Mouse (Mus musculus) thymus, postnatal 10 days (tissue): ENCODE data around the gene Lyz2.
A peak's percentile ranks its signal among the peaks of the same experiment; 100 is the strongest.
"Not testable (repeated sequence)": the region's sequence is repeated elsewhere in the genome, so short reads cannot be mapped to it uniquely, and the experiment has no call there.

Experiments
- DNase-seq, 2 experiments: peaks; one replicate each; pipeline ENCODE4 v3.0.0; 2021; ENCODE audit warnings: low spot score in 2 of 2

The Lyz2 gene

GRCm38 (mm10) chr10:117284578-117285520 lies 2.7 kb upstream of the Lyz2 start:
- DNase-seq, result no peak

GRCm38 (mm10) chr10:117283871-117284577 lies 1.9 kb upstream of the Lyz2 start:
- DNase-seq, result no peak

GRCm38 (mm10) chr10:117283196-117283595 lies 1.1 kb upstream of the Lyz2 start:
- DNase-seq, result not testable (repeated sequence)

- DNase-seq, result no peak
These were observed 430 bp upstream of the Lyz2 start for GRCm38 (mm10) chr10:117282551-117282950.

- no peak for DNase-seq
These were observed 670 bp downstream of the Lyz2 start for GRCm38 (mm10) chr10:117281381-117281920.

GRCm38 (mm10) chr10:117280000-117280399 lies 2.1 kb downstream of the Lyz2 start:
- DNase-seq, result peak in 1 of 2 experiments; percentile 26

- not testable (repeated sequence) for DNase-seq
These were observed 3.6 kb downstream of the Lyz2 start for GRCm38 (mm10) chr10:117278510-117278909.

GRCm38 (mm10) chr10:117277779-117278178 lies 4.3 kb downstream of the Lyz2 start:
- DNase-seq, result not testable (repeated sequence)

GRCm38 (mm10) chr10:117275681-117276369 lies 6.3 kb downstream of the Lyz2 start:
- no peak for DNase-seq

- not testable (repeated sequence) for DNase-seq
These were observed 7.5 kb downstream of the Lyz2 start for GRCm38 (mm10) chr10:117274645-117275044.

- DNase-seq, result no peak
These were observed 10.1 kb downstream of the Lyz2 start for GRCm38 (mm10) chr10:117272023-117272422.

- no peak for DNase-seq
These were observed 22.3 kb downstream of the Lyz2 start for GRCm38 (mm10) chr10:117259870-117260269.

GRCm38 (mm10) chr10:117238603-117239002 lies 43.5 kb downstream of the Lyz2 start, which contains the start of gene 9530003J23Rik:
TSS of gene 9530003J23Rik (minus strand) at chr10:117238703.
- DNase-seq, result no peak

- DNase-seq, result no peak
These were observed 46.3 kb downstream of the Lyz2 start for GRCm38 (mm10) chr10:117235866-117236265.

GRCm38 (mm10) chr10:117234825-117235224 lies 47.3 kb downstream of the Lyz2 start:
- DNase-seq, result no peak

- DNase-seq, result no peak
These were observed 52.3 kb downstream of the Lyz2 start for GRCm38 (mm10) chr10:117229826-117230225.
